In genomic region chr10:75407741-75408140, GRCm38 (mm10) we compare ENCODE assay signal across 12 mouse cellular contexts. TPM values are rescaled to one million over a fixed set of nuclear protein-coding genes. Genes with fewer than 3 reads are reported as not detected.
"Had no signal": no experiment of that assay in that cellular context is flagged by ENCODE, and none has a peak within 500 bp of the region (broad histone marks: within the 10 kb centered on the region; RNA-seq: fewer than 3 reads in every experiment).

No protein-coding gene starts in this region.

- DNase-seq: lung, adult 18-20 months; midbrain, embryonic 14.5 days; right cerebral cortex, adult 18-20 months; right cerebral cortex, postnatal 25 days; thymus, postnatal 36 days had no signal

- H3K27ac ChIP-seq: hindbrain, postnatal 0 days; kidney, postnatal 0 days; limb, embryonic 12.5 days; midbrain, embryonic 10.5 days; neural tube, embryonic 15.5 days had no signal

- H3K9ac ChIP-seq: limb, embryonic 12.5 days; neural tube, embryonic 15.5 days had no signal

- H3K4me2 ChIP-seq: neural tube, embryonic 15.5 days had no signal

- H3K36me3 ChIP-seq: limb, embryonic 12.5 days; midbrain, embryonic 10.5 days; neural tube, embryonic 15.5 days had no signal

- H3K4me3 ChIP-seq: limb, embryonic 12.5 days; midbrain, embryonic 10.5 days; myocyte; neural tube, embryonic 15.5 days had no signal

- H3K4me1 ChIP-seq: limb, embryonic 12.5 days had no signal

- H3K27me3 ChIP-seq: limb, embryonic 12.5 days; neural tube, embryonic 15.5 days had no signal

- ATAC-seq: hindbrain, postnatal 0 days had no signal

- H3K9me3 ChIP-seq: limb, embryonic 12.5 days; midbrain, embryonic 10.5 days; neural tube, embryonic 15.5 days had no signal

RNA-seq across cellular contexts. Expression of gene Upb1, which starts 6.8 kb away (rescaled TPM):
- polyA plus RNA-seq: midbrain, embryonic 10.5 days; neural tube, embryonic 11.5 days had no signal
